Mouse (Mus musculus): ENCODE results near the gene Pard6b.

Gene Pard6b

GRCm38 (mm10) chr2:168127767-168128166, 47.0 kb downstream of the Pard6b start:
- no peak for DNase-seq (ENCODE audit: low read depth in 2 of 2, low spot score in 2 of 2)

- peak; percentile 66 to 77 for DNase-seq (ENCODE audit: low read depth in 2 of 2, low spot score in 2 of 2)
These were observed 47.5 kb downstream of the Pard6b start for GRCm38 (mm10) chr2:168128211-168128859.

GRCm38 (mm10) chr2:168130046-168130445, 49.2 kb downstream of the Pard6b start:
- no peak for DNase-seq (ENCODE audit: low read depth in 2 of 2, low spot score in 2 of 2)

GRCm38 (mm10) chr2:168137161-168137560, 56.4 kb downstream of the Pard6b start:
- no peak for DNase-seq (ENCODE audit: low read depth in 2 of 2, low spot score in 2 of 2)

GRCm38 (mm10) chr2:168143794-168144193, 63.0 kb downstream of the Pard6b start:
- DNase-seq (ENCODE audit: low read depth in 2 of 2, low spot score in 2 of 2), result no peak

- DNase-seq (ENCODE audit: low read depth in 2 of 2, low spot score in 2 of 2), result no peak
These were observed 64.6 kb downstream of the Pard6b start for GRCm38 (mm10) chr2:168145437-168145836.

GRCm38 (mm10) chr2:168147722-168148432, 67.1 kb downstream of the Pard6b start:
- DNase-seq (ENCODE audit: low read depth in 2 of 2, low spot score in 2 of 2), result no peak

- no peak for DNase-seq (ENCODE audit: low read depth in 2 of 2, low spot score in 2 of 2)
These were observed 68.4 kb downstream of the Pard6b start for GRCm38 (mm10) chr2:168149241-168149640.
